Mouse (Mus musculus): Measurements from ENCODE around the gene Oxa1l. TPM values are rescaled to one million over a fixed set of nuclear protein-coding genes. Genes with fewer than 3 reads are reported as not detected.

Gene Oxa1l
- polyA plus RNA-seq (2017; shearing (Covaris generic)), result 77.8 TPM

GRCm38 (mm10) chr14:54360577-54361340 lies at the start of gene Oxa1l:
Gene Oxa1l (plus strand): TSS chr14:54360834.

DNA sequence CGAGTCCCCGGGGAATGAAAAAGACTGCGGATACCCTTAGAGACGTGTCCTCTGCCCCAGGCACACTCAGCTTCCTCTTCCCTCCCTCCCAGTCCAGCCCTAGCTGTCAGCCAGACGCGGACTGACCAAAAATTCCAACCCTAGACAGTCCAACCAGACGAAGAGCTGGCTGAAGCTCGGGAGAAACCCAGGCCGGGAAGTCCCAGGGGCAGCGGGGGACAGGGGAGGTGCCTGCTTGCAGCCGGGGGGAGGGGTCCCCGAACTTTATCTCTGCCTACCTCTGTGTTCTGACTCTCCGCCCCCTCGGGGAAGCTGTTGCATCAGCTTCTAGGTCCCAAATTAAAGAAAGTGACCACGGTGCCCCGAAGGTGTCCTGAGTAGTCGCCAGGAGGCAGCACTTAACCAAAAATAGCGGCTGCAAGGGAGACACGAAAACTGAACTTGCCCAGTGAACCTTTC lies 57.0 kb downstream of the Oxa1l start, which contains the start of gene Slc7a7:
Gene Slc7a7, minus strand, starts transcription at position 158 of the 459 bp plus-strand sequence.

Other genes starting within 250 kb of the Oxa1l start
- 537 TPM for gene Dad1, start 106.7 kb upstream of the Oxa1l start, polyA plus RNA-seq (2017; shearing (Covaris generic))
- gene Abhd4, start 106.6 kb upstream of the Oxa1l start, polyA plus RNA-seq (2017; shearing (Covaris generic)), result 28.6 TPM
- gene Olfr49, start 75.9 kb upstream of the Oxa1l start, polyA plus RNA-seq (2017; shearing (Covaris generic)), result 0.05 TPM
- gene Slc7a7, start 56.9 kb downstream of the Oxa1l start, polyA plus RNA-seq (2017; shearing (Covaris generic)), result 1.5 TPM
- gene Mrpl52, start 66.1 kb downstream of the Oxa1l start, polyA plus RNA-seq (2017; shearing (Covaris generic)), result 292 TPM
- 1.5 TPM for gene Mmp14, start 70.8 kb downstream of the Oxa1l start, polyA plus RNA-seq (2017; shearing (Covaris generic))
- gene Lrp10, start 103.3 kb downstream of the Oxa1l start, polyA plus RNA-seq (2017; shearing (Covaris generic)), result 38.7 TPM
- 0.61 TPM for gene Rem2, start 115.3 kb downstream of the Oxa1l start, polyA plus RNA-seq (2017; shearing (Covaris generic))
- 49.7 TPM for gene Prmt5, start 156.7 kb downstream of the Oxa1l start, polyA plus RNA-seq (2017; shearing (Covaris generic))
- 22.4 TPM for gene Haus4, start 193.8 kb downstream of the Oxa1l start, polyA plus RNA-seq (2017; shearing (Covaris generic))
- 0.16 TPM for gene Ajuba, start 216.7 kb downstream of the Oxa1l start, polyA plus RNA-seq (2017; shearing (Covaris generic))
- 3.0 TPM for gene 4931414P19Rik, start 245.2 kb downstream of the Oxa1l start, polyA plus RNA-seq (2017; shearing (Covaris generic))

Measured in CD4-positive, CD25-positive, alpha-beta regulatory T cell, adult 9 weeks (primary cell).